8 mouse cellular contexts compared by ENCODE assay signal in genomic region chr13:3406236-3407017, GRCm38 (mm10).
DNase-seq lines count a peak whose midpoint lies in the region; ATAC-seq and TF ChIP-seq lines count a peak whose summit lies in the region.
"Not testable (repeated sequence)": the region's sequence is repeated elsewhere in the genome, so short reads cannot be mapped to it uniquely, and the experiment has no call there.

No protein-coding gene starts in this region.

- H3K4me1 ChIP-seq in G1E (ENCODE audit: insufficient read depth, low read depth, low read length); forebrain, embryonic 16.5 days (replicated peaks; ENCODE audit: control insufficient read depth, insufficient read depth, low read length); liver, embryonic 15.5 days (replicated peaks): not testable (repeated sequence)

- not testable (repeated sequence) for H3K9me3 ChIP-seq in G1E (replicated peaks); forebrain, embryonic 16.5 days (ENCODE audit: control insufficient read depth, low read length); liver, embryonic 15.5 days (replicated peaks)

- peak; percentile 82 for ATAC-seq in G1E (ENCODE audit: extremely low read depth, insufficient number of reproducible peaks, low FRiP score, poor library complexity, severe bottlenecking)
- 0 out of 2 replicates have a peak, but pooled peaks have one; percentile 40 for ATAC-seq in forebrain, embryonic 16.5 days
- ATAC-seq in liver, embryonic 15.5 days (ENCODE audit: insufficient read depth) = peak; percentile 44; the same call in 1 of the 2 replicates
- ATAC-seq in neutrophil, adult 5-6 weeks (ENCODE audit: extremely low read depth, insufficient number of reproducible peaks, low FRiP score, poor library complexity, severe bottlenecking) = peak; percentile 99

- peak; percentile 68 for TF ChIP-seq CTCF in G1E (IDR thresholded peaks at IDR 0.05; ENCODE audit: low read depth, low read length)

- WGBS in forebrain, embryonic 16.5 days = 41% methylated on average over 8 of the region's 8 CpGs
- 29% methylated on average over 8 of the region's 8 CpGs for WGBS in liver, embryonic 15.5 days (ENCODE audit: insufficient replicate concordance)

- H3K27me3 ChIP-seq in G1E (ENCODE audit: insufficient read depth, low read length); forebrain, embryonic 16.5 days (replicated peaks; ENCODE audit: control insufficient read depth, insufficient read depth, low read length); liver, embryonic 15.5 days: not testable (repeated sequence)

- not testable (repeated sequence) for H3K36me3 ChIP-seq in G1E (replicated peaks); forebrain, embryonic 16.5 days (ENCODE audit: control insufficient read depth, insufficient read depth); liver, embryonic 15.5 days (replicated peaks)

- H3K4me3 ChIP-seq in G1E (ENCODE audit: low read depth, low read length); forebrain, embryonic 16.5 days (replicated peaks; ENCODE audit: low read length); liver, embryonic 15.5 days (replicated peaks): not testable (repeated sequence)

- H3K9ac ChIP-seq in forebrain, embryonic 16.5 days (replicated peaks; ENCODE audit: low read depth, low read length); liver, embryonic 15.5 days: not testable (repeated sequence)

- not testable (repeated sequence) for H3K4me2 ChIP-seq in forebrain, embryonic 16.5 days (ENCODE audit: low read length); liver, embryonic 15.5 days

- not testable (repeated sequence) for H3K27ac ChIP-seq in forebrain, embryonic 16.5 days (ENCODE audit: low read length); liver, embryonic 15.5 days (replicated peaks)

- not testable (repeated sequence) for DNase-seq in G1E (ENCODE audit: low spot score)
- peak; percentile 67 for DNase-seq in cerebellum, adult 11-12 months
- DNase-seq in heart, postnatal 4 days = peak; percentile 87
- DNase-seq in layer of hippocampus, adult 11-12 months (ENCODE audit: low spot score) = peak; percentile 90
- peak; percentile 9 to 61 for DNase-seq in thymus, adult 18-20 months

Comparison
In these comparisons a context has a peak if more than half of its experiments do, and no peak if none do; other contexts are left out.
1. ATAC-seq: peak in every context shown above with its lines; median percentile 99 in neutrophil, adult 5-6 weeks; 82 in G1E; 44 in liver, embryonic 15.5 days; 40 in forebrain, embryonic 16.5 days.